Mouse (Mus musculus) 3134 (cell line): ENCODE measurements at regions not wholly inside any gene's neighbourhood (a gene's known extent, or its start where the extent isn't known, plus 50 kb on each side); places are given as distances from the start of the nearest gene placed in this dataset.

Source experiments
- DNase-seq: peaks from one replicate; pipeline ENCODE4 v3.0.0-alpha.2; 2011; ENCODE audit warnings: low spot score; ENCODE audit not compliant: insufficient read length; ENCODE audit errors: extremely low read depth

DNA sequence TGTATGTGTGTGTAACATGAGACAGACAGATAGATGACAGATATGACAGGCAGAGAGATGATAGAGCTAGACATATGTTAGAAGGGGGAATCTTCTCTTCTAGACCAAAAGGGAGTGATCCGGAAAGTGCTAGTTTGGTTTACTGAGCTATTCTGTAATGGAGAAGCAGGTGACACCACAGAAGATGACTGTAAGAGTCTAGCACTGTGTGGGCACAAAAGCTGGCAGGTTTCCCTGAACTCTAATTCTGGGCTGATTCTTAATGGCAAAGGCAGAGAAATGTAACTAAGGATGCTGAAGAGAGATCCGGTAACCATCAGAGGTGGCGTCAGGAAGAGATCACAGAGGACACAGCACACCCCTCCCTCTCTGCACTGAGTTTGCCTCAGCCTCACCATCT, 136.2 kb downstream of the Gm815 start:
- DNase-seq = no peak

DNA sequence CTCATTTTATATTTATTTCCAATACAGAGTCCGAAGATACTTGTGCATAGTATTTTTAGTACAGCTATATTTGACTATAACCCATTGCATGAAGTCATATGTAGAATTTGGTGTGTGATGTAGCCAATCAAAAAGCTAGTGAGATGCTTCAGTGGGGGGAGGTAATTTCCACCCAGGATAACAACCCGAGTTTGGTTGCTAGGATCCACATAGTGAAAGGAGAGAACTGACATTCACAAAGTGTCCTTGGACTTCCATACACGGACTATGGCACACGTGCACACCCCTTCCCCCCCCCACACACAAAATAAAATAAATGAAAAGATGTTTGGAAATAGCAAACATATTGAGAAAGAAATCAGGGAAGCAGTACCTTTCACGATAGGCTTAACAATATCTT, 137.2 kb downstream of the Gm815 start:
- no peak for DNase-seq

DNA sequence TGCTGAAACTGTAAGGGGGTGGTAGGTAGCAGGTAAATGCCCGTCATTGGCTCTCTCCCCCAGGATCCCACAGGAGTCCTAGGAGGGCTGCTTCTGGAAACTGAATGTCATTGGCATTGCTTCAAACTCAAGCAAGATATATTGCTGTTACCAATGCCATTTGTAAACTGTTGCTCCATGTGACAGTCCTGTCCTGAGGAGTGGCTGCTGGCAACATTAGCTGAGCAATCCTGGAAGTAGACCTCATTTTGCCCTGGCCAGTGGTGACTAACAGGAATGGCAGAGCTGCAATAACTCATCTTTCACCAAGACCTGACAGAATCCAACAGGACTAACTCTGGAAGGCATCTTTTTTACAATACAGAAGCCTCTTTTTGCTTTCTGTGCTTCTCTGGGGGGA, 143.2 kb downstream of the Gm815 start:
- DNase-seq = no peak

DNA sequence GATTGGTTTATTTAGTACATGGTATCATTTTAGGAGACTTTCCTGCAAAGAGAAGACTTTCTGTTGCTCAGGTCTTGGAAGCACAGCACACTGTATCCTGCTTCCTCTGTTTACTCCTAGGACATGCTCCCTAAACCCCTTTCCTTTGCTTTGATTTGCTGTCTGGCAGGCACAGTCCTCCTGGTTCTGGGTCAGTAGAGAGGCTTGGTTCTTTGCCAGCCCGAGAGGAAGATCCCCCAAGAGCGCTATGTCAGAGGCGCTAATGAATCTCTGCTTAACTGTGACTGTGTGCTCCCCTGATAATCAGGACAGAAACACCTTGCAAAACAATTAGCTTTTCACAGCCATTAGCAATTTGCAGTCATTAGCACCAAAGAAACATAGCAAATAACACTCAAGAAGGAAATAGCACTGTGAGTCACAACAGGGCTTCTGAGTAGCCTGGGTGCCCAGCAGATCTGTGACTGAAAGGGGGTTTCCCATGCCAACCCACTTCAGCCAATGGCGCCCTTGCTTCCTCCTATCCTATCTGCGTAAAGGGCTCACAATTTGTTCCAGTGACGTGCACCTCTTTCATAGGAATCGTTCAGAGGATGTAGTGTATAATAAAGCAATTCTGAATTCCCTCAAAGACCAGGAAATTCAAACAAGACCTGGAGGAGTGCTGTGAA, 145.5 kb downstream of the Gm815 start:
- no peak for DNase-seq

DNA sequence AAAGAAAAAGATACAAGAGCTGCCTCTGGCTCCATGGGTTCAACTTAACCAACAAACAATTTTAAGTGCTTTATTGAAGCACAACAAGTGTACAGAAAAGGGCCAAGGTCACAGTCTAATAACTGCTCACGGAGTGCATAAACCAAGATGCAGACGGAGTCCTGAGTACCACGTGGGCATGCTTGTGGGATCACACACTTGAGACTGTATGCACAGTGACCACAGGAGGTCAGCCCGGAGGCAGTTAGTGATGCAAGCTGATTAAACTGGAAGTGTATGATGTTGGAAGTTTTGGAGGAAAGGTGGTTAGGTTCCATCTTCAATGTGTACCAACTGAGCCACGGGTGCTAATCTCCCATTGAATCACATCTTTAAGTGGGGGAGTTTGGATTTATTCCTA, 146.9 kb downstream of the Gm815 start:
- DNase-seq = no peak

DNA sequence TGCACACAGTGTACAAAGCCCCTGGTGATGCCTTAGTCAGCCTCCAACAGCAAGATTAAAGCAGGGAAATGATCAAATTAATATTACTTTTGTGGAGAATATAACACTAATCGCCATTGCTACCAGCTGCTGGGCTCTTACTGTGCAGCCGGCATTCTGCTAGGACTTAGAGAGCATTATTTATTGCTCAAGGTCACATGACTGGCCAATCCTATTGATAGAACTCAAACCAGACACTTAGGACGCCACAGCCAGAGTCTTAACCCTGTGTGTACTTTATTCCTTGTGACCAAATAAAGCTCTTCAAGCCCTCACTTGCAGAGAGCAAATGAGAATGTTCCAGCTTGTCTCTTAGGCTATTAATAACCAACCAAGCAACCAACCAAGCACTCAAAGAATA, 152.6 kb downstream of the Gm815 start:
- DNase-seq = no peak

DNA sequence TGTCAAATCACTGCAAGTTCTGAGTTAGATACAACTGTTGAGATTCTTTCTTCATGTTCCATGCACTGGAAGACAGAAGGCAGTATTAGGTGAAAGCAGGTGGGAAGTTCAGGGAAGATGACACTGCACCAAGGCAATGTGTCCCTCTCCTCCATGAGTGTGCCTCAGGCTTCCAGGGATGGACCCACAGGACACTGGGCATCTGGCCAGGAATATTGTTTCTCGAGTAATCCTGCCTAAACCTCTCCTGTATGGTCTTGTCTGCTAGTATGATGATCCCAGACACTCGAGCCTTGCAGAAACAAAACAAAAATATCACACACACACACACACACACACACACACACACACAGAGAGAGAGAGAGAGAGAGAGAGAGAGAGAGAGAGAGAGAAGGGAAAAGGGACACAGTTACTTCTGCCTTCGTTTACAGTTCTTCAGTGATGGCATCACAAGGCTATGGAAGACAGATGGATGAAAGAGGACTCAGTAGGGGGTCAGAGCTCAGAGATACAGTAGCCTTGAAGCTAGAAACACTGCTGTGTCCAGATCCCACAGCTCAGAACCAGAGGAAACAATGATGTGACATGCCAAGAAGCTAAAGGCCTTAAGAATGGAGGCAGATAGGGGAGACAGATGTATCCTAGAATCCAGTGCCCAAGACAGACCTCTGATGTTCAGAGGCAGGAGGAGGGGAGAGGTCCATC, 154.8 kb downstream of the Gm815 start:
- DNase-seq = no peak

DNA sequence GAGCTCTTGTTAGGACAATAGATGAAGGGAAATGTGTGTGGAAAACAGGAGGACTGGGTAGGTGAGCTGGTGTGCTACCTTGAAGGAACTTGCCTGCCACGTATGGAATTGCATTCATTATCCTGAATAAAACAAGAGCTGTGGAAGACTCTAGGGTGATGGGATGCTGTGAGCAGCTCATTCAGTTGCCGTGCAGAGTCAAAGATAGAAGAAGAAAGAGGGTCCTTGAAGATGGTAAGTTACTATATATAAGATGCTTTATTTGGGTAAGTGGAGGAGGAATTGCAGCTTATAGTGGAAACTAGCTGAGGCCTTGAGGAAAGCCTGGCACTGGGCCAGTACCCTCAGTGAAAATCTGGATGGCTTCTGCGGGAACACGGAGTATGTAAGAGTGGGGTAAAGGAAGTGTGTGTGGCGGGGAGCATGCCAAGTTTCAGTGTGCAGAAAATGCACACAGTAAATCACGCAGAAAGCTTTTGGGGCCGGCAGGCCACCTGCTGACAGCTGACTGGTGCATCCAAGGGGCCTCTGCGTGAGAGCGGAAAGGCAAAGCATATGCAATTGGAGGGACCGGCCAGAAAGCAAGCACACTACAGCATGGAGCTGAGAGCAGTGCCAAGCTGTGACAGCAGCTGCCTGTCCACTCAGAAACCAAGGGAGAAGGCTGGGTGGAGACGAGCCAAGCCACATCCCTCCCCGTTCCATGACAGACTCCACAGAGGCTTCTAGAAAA, 149.7 kb upstream of the Vldlr start:
- peak; percentile 21 for DNase-seq

DNA sequence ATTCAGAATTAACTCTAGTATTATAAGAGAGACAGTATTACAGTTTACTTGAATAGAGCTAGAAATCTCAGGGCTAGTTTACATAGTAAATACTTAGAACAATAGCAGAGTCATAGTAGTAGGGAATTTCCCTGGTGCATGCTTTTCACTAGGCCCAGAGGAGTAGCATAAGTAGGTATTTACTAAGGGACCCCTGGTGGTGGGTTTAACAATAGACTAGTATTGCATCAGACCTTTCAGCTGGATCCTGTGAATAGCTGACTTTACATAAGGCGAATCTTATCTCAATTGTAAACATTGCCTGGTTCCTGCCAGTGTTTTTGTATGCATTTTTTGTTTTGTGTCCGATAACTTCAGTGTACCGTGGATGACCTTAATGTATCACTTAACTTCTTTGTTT, 143.0 kb upstream of the Vldlr start:
- DNase-seq = no peak

DNA sequence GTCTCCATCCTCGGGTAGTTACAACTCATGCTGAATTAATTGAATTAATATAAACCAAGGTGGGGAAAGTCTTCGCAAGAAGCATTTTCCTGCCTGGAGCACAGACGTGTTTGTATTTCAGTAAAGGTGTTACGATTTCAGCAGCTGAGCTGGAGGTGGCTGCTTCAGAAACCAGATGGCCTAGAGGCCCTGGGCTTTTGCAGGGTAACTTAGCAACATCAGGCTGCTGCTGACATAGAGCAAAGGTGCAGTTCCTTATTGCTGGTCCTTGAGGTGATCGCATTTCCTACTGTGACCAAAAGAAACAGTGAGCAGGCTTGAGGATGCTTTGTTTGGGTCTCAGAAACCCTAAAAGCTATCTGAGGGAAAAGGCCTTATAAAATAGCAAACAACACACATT, 141.3 kb upstream of the Vldlr start:
- DNase-seq = no peak

DNA sequence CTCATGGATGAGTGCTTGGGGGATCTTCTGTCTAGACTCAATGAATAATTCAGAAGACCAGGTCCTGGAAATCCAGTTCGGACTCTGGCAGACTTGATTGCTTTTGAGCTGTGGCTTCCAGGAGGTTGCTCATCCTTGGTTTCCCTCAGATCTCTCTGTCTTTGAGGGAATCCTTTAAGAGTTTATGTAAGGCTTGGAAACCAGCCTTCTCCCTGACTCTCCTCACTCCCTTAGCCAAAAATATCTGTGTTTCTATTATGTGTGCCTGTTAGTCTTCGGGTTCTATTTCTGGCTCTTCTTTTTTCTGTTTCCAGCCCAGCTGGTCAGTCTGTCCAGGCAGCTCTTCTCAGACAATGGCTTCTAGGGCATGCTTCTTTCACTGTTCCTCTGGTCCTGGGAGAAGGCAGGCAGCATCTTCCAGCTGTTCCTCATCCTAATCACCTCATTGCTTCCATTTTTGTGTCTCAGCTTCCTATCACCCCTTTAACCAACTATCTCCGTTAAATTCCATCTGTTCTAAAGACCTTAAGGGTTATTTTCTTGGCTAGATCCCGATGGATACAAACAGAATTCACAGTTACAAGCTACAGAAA, 139.3 kb upstream of the Vldlr start:
- DNase-seq = no peak

DNA sequence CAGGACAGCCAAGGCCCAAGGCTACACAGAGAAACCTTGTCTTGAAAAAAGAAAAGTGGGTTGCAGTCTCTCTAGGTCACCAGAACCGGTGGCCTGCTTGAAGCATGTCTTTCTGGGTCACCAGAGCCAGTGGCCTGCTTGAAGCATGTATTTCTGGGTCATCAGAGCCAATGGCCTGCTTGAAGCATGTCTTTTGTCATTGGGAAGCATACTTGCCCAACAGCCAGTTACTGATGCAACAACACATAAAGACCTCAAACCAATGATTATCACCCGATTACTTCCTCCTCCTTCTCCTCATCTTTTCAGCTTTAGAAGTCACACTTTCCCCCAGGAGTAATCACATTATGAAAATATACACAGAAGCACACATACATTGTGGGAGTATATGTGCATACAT, 128.9 kb upstream of the Vldlr start:
- no peak for DNase-seq

DNA sequence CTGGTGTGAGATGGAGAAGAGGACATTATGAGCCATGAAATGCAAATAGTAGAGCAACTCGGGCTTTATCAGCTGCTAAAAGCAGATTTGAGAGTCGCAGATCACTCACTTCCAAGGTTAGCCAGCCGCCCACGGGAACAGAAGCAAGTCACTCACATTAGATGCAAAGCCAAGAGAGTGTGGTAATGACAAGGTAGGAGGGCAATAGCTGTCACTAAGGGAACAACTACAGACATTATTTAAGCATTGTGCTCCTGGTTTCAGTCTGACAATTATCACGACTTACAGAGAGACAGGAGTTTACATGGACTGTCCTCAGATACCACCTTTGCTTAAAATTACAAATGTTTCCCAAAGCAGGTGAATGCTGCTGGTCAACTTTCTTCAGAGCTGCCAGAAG, 128.5 kb upstream of the Vldlr start:
- DNase-seq = no peak

DNA sequence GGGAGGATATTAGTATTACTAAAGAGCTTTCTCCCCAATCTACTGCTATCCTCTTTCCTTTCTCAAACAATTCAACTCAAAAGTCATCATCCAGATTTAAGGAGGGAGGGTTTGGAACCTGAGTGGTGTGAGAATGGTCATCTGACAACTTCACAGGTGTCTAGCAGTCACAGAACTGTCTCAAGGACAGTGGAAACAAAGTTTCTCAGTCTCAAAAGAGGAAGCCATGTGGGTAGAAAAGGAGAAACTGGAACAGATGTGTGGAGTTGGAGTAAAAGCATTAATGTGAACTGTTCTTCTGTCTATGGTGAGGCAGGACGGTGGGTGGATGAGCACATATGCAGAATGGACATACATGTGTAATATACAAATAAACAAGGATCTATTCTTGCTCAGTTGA, 127.2 kb upstream of the Vldlr start:
- no peak for DNase-seq

DNA sequence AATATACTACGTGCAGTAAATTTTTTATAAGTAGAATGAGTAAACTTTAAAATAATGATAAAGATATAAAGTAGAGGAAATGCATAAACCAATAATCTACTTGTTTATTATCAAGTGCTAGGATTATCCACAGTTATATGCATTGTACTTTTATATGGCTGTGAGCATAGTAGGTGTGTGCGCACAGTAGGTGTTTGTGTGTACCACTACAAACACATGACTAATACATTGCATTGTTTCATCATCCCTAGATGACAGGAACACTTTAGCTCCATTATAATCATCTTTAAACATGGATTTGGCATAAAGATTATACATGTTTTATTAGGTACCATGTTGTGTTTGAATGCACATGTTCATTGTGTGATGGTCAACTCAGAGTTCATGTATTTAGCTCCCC, 124.7 kb upstream of the Vldlr start:
- no peak for DNase-seq

DNA sequence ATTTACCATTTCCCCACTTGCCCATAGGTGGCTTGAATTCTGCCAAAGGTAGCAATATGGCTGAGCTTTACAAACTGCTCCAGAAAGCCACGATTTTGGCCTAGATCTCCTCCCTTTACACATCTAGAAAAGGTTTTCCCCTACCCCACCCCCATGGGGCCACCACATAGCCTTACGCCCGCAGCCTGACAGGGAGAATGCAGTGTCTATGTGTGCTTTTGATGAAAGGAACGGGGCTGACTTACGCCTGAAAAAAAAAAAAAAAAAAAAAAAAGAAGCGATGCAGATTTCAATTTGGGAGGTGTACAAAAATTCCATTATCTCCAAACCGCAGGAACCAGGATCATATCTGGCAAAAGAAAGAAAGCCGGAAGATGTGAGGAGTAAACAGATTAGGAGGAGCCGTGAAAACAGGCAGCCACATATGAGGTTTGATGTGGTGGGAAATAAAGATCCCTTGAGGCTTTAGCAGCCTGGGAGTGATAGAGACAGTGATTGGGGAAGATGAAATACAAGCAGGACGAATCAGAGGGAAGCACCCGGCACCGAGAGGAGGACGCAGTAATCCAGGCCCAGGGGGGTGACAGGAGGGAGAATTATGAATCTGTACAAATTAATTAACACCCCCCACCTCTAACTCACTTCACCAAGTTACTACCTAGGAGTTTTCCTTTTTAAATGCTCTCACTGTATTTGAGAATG, 121.4 kb upstream of the Vldlr start:
- no peak for DNase-seq

DNA sequence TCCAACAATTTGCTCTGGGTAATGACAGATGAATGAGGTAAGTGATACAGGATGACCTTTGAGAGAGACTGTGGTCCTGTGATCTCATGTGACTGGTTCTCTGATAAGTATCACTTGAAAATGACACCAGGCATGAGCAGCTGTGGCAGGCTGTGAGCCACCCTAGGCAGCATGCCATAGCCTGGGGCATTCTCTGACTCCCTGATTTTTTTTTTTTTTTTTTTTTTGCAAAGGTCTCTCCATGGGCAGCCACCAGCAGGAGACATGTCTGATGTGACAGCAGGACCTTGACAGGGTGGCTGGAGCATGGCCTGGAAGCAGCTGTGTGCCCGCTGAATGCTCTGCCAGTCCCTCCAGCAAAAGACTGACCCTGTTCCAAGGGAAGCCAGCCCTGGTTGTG, 116.4 kb upstream of the Vldlr start:
- DNase-seq = peak; percentile 4

DNA sequence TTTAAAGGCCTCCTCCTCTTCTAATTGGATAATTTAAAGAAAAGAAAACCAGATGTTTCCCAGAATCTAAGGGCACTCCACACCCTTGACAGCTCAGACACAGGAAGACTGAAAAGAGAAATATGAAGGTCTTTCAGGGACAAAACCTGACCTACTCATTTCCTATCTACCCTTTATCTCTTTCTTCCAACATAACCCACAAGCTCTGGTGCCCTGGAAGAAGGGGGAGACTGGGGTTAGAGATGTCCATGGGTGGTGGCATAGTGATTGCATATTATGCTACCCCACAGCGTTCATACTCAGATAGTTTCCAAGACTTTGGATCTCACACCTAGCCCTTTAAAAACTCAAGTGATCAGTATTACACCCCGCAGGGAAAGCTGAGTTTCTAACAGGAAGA, 105.8 kb upstream of the Vldlr start:
- no peak for DNase-seq

DNA sequence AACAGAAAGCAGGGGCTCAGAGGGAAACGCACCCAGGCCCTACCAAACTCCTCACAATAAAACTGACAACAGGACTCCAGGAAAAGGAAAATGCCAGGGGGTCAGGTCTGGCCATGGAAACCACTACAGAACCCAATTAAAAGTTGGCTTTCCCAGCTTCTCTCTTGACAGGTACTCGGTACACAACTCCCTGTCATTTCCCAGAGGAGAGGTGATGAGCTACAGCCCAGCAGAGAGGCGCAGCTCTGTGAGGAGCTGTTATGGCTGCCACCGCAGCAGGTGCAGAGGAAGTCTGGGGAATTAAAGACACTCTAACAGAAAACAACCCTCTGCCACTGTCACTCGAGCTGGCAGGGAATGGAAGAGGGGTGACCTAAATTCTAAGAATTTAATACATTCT, 95.4 kb upstream of the Vldlr start:
- no peak for DNase-seq

DNA sequence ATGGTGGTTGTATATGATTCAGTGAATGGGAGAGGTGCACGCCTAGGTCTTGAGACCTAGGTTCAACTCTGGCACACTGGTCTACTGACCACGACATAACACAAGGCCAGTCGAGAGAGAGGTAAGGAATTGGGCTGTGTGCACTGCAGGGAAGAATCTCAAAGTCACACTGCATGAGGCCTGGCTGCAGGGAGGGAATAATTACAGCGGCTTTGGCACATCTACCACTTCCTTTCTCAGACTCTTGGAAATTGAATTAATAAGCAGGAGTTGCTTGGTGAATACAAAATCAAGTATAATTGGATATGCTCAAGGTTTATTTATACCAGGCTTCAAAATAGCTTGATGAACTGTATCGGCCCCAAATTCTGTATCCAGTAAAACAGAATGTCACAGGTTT, 93.9 kb upstream of the Vldlr start:
- no peak for DNase-seq

DNA sequence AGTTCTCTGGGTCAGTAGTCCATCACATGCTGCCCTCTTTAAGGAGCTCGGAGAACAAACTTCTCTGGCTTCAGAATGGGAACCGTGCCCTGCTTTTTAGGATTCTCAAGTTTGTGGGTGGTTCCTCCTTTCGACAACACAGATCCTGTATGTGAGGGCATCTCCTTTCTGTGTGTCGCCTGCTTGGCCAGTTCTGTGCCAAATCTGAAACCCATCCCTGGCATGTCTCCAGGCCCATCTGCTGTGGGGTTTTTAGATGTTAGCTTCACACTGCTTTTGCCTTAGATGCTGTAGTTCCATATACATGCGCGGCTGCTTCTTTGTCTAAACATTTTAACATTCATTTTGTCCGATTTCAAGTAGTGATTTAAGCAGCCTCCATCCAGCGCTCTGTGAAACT, 93.0 kb upstream of the Vldlr start:
- DNase-seq = no peak
